Mouse (Mus musculus) embryonic facial prominence, embryonic 10.5 days (tissue): ENCODE data around the gene Tac4. TPM values are rescaled to one million over a fixed set of nuclear protein-coding genes. Genes with fewer than 3 reads are reported as not detected.

Source experiments
- DNase-seq: peaks from one replicate; pipeline ENCODE4 v3.0.0-alpha.2; 2017; ENCODE audit warnings: low spot score
- H3K27ac ChIP-seq: fragments of 300-500 bp; sonication (generic); replicated peaks from 2 replicates; pipeline ENCODE4 v1.5.1; 2016; ENCODE audit warnings: mild to moderate bottlenecking
- H3K27me3 ChIP-seq: fragments of 300-500 bp; sonication (generic); replicated peaks from 2 replicates; pipeline ENCODE4 v1.6.1; 2016; ENCODE audit warnings: low read depth, mild to moderate bottlenecking; ENCODE audit not compliant: poor library complexity, severe bottlenecking
- H3K36me3 ChIP-seq: fragments of 300-500 bp; sonication (generic); replicated peaks from 2 replicates; pipeline ENCODE4 v1.6.1; 2016; ENCODE audit warnings: mild to moderate bottlenecking, moderate library complexity
- H3K4me1 ChIP-seq: fragments of 300-500 bp; sonication (generic); 2 replicates; pipeline ENCODE4 v1.6.1; 2016
- H3K4me3 ChIP-seq: fragments of 300-500 bp; sonication (generic); 2 replicates; pipeline ENCODE4 v1.5.1; 2016; ENCODE audit warnings: mild to moderate bottlenecking, moderate library complexity
- H3K9me3 ChIP-seq: fragments of 300-500 bp; sonication (generic); 2 replicates; pipeline ENCODE4 v1.6.1; 2016; ENCODE audit warnings: mild to moderate bottlenecking
- WGBS: fragments of 180-500 bp; shearing (Covaris S2); methylation state at CpG from one replicate; pipeline ENCODE4 v1.1.7; 2016; 5-methylcytosine and 5-hydroxymethylcytosine counted together
- polyA plus RNA-seq: library from polyadenylated mRNA; unstranded; fragments of >200 nt; fragmentation: Nextera tagmentation; extraction: Ambion mirVana; gene quantifications from 2 replicates; pipeline ENCODE4 v1.2.1, GENCODE M21; 2016

Tac4 gene
- 0.16 TPM in 1 of 2 replicates, not detected in the other for polyA plus RNA-seq

GRCm38 (mm10) chr11:95261178-95261751, at the start of gene Tac4:
TSS of gene Tac4 (plus strand) at chr11:95261529.
- H3K9me3 ChIP-seq = no peaks in the 10 kb centered on the region
- peaks cover 42% of the 10 kb centered on the region for H3K4me1 ChIP-seq
- no peak for DNase-seq
- 66% methylated on average over 5 of the region's 5 CpGs for WGBS
- 0 out of 2 replicates have a peak, but pooled peaks cover 17% of the 10 kb centered on the region for H3K27me3 ChIP-seq
- H3K4me3 ChIP-seq = no peak within 1 kb of the TSS
- no peak within 1 kb of the TSS for H3K27ac ChIP-seq
- peaks cover 6% of the 10 kb centered on the region; the same call in 1 of the 2 replicates for H3K36me3 ChIP-seq

- Histone ChIP-seq H3K27me3 (peaks cover 48% of the 10 kb centered on the region), H3K9me3 (no peaks in the 10 kb centered on the region), H3K27ac (peak overlapping the region; percentile 74), H3K36me3 (no peaks in the 10 kb centered on the region), H3K4me1 (peaks cover 63% of the 10 kb centered on the region), H3K4me3 (peak overlapping the region; percentile 28)
- WGBS = 22% methylated on average over 6 of the region's 6 CpGs
- DNase-seq = peak; percentile 69
These were observed 47.7 kb upstream of the Tac4 start for GRCm38 (mm10) chr11:95213607-95214006.

DNA sequence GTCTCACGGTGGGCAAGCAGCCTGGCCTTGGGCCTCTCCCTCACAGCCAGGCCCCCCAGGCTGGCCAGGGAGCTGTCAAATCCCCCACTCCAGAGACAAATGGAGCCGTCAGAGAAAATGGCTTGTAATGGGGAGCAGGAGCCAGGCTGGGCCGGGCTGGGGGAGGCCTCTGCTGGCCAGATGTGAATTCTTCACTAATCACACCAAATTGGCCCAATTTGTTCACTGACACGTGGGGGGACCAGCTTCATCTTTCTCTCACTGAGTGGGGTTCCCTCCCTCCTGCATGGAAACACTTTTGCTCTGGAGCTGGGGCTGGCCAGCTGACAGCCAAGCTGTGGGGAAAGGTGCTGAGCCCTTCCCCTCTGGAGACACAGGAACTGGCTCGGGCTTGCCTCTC, 47.0 kb upstream of the Tac4 start:
- Histone ChIP-seq H3K4me1 (peaks cover 64% of the 10 kb centered on the region), H3K27me3 (peaks cover 51% of the 10 kb centered on the region), H3K4me3 (peak overlapping the region; percentile 28), H3K9me3 (no peaks in the 10 kb centered on the region), H3K27ac (peak overlapping the region; percentile 74), H3K36me3 (no peaks in the 10 kb centered on the region)
- WGBS = 7% methylated on average over 5 of the region's 5 CpGs
- DNase-seq = peak; percentile 78

GRCm38 (mm10) chr11:95216193-95216592, 45.1 kb upstream of the Tac4 start:
- no peaks in the 10 kb centered on the region for H3K36me3 ChIP-seq
- no peaks in the 10 kb centered on the region for H3K9me3 ChIP-seq
- no peak for DNase-seq
- H3K4me3 ChIP-seq = no peak overlapping the region
- H3K27ac ChIP-seq = no peak overlapping the region
- peaks cover 59% of the 10 kb centered on the region for H3K27me3 ChIP-seq
- peaks cover 48% of the 10 kb centered on the region for H3K4me1 ChIP-seq
- WGBS = 64% methylated on average over 3 of the region's 3 CpGs

DNA sequence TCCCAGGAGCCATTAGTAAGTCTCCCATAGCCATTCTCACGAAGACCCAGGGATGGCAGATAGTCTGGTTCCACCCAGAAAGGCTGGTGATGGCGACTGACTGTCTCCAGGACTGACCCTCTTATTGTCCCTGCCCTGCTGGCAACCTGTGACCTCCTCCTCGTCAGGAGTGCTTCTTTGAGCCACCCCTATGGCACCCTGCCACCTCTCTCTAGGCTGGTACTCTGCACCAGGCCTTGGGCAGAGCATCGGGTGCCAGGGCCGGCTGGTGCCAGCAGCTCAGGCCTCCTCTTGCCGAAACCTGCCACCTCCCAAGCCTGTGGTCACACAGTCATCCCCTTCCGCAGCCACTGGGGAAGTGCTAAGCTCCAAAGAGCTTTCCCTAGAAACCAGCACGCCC, 42.2 kb upstream of the Tac4 start:
- 0 out of 2 replicates have a peak overlapping the region, but pooled peaks have one; percentile 14 for H3K27ac ChIP-seq
- no peaks in the 10 kb centered on the region for H3K36me3 ChIP-seq
- peaks cover 41% of the 10 kb centered on the region for H3K4me1 ChIP-seq
- DNase-seq = no peak
- no peaks in the 10 kb centered on the region for H3K9me3 ChIP-seq
- no peak overlapping the region for H3K4me3 ChIP-seq
- 61% methylated on average over 8 of the region's 8 CpGs for WGBS
- H3K27me3 ChIP-seq = peaks cover 81% of the 10 kb centered on the region

DNA sequence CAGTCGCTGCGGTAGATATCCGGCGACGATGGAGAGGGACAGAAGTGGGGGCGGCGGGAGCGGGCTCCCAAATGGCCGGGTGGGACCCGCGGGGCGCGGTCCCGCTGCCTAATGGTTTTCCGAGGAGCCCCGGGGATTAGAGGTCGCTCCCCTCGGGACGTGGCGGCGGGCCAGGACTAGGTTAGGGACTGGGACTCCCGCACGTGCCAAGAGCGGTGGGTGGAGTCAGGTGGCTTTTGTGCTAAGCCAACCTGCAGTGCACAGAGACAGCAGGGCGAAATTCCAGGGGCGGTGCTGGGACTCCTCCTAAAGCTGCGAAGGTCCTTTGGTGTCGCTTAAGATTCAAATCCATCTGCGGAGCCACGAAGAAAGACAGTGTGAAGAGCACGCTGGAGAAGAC, 37.9 kb upstream of the Tac4 start:
- H3K9me3 ChIP-seq = no peaks in the 10 kb centered on the region
- DNase-seq = peak; percentile 64
- peak overlapping the region; percentile 50 for H3K4me3 ChIP-seq
- H3K4me1 ChIP-seq = peaks cover 57% of the 10 kb centered on the region
- H3K27me3 ChIP-seq = peaks cover 71% of the 10 kb centered on the region
- WGBS = under 1% methylated on average over 31 of the region's 31 CpGs
- peak overlapping the region; percentile 73 for H3K27ac ChIP-seq
- H3K36me3 ChIP-seq = no peaks in the 10 kb centered on the region

DNA sequence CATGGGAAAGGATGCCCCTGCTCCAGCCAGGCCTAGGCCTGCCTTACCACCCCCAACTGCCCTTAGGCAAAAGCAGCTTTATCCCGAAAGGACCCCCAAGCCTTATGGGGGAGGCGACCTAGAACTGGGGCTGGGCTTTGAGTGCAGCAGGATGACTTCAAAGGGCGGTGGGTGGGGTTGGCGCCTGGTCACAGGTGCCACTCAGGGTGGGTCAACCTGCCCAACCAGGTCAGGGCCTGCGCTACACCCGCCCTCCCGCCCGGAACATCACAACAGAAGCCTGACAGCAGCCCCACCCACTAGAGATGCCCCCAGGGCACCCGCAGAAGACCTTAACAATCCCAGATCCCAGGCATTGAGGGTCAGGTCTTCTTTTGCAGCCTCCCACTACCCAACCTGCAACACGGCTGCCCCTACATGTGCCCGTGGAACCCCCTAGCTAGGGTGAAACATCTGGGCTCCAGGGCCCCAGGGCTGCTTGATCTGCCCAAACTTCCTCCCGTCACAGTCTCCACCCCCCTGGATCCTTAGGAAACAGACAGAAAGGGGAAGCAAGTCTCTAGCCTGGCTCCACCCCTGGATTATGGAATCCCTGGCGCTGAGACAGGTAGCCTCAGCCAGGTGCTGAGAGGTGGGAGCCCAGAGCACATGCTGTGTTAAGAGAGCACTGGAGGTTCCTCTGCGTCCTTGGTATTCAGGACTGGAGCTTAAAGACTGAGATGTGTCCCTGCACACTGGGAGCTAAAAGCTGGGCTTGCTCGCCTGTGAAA, 37.0 kb upstream of the Tac4 start:
- peak; percentile 52 for DNase-seq
- Histone ChIP-seq H3K4me1 (peaks cover 61% of the 10 kb centered on the region), H3K27ac (peak overlapping the region; percentile 73), H3K4me3 (peak overlapping the region; percentile 50), H3K9me3 (no peaks in the 10 kb centered on the region), H3K27me3 (peaks cover 63% of the 10 kb centered on the region), H3K36me3 (no peaks in the 10 kb centered on the region)
- WGBS = 8% methylated on average over 15 of the region's 15 CpGs

- WGBS = 15% methylated on average over 7 of the region's 7 CpGs
- H3K4me1 ChIP-seq = peaks cover 59% of the 10 kb centered on the region
- H3K4me3 ChIP-seq = peak overlapping the region; percentile 50
- peaks cover 60% of the 10 kb centered on the region for H3K27me3 ChIP-seq
- peak overlapping the region; percentile 73 for H3K27ac ChIP-seq
- no peaks in the 10 kb centered on the region for H3K9me3 ChIP-seq
- H3K36me3 ChIP-seq = no peaks in the 10 kb centered on the region
- peak; percentile 75 for DNase-seq
These were observed 35.9 kb upstream of the Tac4 start for GRCm38 (mm10) chr11:95225448-95225847.

DNA sequence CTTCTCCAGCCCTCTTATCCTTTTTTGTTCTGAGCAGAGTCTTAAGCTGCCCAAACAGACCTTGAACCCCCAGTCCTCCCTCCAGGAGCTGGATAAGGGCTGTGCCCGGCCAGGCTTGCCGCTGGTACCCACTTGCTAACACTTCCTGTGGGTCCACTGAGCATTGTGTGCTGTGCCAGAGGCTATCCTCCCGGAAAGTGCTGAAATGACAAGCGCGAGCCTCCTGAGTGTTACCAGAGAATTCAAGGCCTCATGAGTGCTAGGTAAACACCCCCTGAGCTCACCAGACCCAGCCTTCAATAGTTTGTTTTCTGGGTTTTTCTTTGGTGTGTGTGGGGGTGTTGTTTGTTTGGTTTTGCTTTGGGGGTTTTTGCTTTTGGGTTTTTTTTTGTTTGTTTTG, 33.9 kb upstream of the Tac4 start:
- peaks cover 57% of the 10 kb centered on the region for H3K27me3 ChIP-seq
- DNase-seq = no peak
- no peak overlapping the region for H3K4me3 ChIP-seq
- H3K27ac ChIP-seq = no peak overlapping the region
- H3K36me3 ChIP-seq = no peaks in the 10 kb centered on the region
- WGBS = 45% methylated on average over 5 of the region's 5 CpGs
- no peaks in the 10 kb centered on the region for H3K9me3 ChIP-seq
- H3K4me1 ChIP-seq = peaks cover 72% of the 10 kb centered on the region

DNA sequence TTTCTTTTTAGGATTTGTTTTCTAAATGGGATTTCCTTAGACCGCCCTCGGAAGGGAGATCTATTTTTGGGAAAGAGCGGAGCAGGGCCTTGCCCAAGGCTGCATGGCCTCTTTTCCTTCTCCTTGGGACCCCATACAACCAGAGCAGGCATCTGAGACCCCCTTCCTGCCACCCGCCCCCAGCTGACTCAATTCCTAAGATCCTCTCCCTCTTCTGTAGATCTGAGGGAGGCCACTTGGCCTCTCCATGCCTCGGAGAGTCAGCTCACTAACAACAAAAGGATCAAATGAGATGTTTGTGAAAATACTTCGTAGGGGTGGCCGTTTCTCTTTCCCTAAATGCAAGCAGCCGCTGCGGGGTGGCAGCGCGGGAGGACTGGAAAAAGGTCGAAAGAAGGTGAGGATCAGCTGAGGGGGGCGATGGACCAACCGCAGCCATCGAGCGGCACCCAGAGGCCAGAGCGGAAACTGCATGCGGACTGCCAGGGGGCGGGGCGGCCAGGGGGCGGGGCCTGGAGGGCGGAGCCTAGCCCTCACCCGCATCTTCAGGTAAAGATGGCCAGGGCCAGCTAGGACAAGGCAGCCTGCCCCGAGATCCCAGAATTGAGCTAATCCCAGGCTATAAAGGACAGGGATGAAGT, 29.5 kb upstream of the Tac4 start:
- H3K4me1 ChIP-seq = peaks cover 62% of the 10 kb centered on the region
- peak overlapping the region; percentile 72; the same call in 1 of the 2 replicates for H3K27ac ChIP-seq
- DNase-seq = peak; percentile 92
- WGBS = 9% methylated on average over 24 of the region's 24 CpGs
- peak overlapping the region; percentile 33 for H3K4me3 ChIP-seq
- H3K27me3 ChIP-seq = peaks cover 24% of the 10 kb centered on the region
- no peaks in the 10 kb centered on the region for H3K36me3 ChIP-seq
- no peaks in the 10 kb centered on the region for H3K9me3 ChIP-seq

- Histone ChIP-seq H3K36me3 (no peaks in the 10 kb centered on the region), H3K9me3 (no peaks in the 10 kb centered on the region), H3K27me3 (peaks cover 24% of the 10 kb centered on the region), H3K4me3 (no peak overlapping the region), H3K4me1 (peaks cover 61% of the 10 kb centered on the region), H3K27ac (no peak overlapping the region)
- no peak for DNase-seq
- 34% methylated on average over 6 of the region's 6 CpGs for WGBS
These were observed 29.0 kb upstream of the Tac4 start for GRCm38 (mm10) chr11:95232329-95232696.

DNA sequence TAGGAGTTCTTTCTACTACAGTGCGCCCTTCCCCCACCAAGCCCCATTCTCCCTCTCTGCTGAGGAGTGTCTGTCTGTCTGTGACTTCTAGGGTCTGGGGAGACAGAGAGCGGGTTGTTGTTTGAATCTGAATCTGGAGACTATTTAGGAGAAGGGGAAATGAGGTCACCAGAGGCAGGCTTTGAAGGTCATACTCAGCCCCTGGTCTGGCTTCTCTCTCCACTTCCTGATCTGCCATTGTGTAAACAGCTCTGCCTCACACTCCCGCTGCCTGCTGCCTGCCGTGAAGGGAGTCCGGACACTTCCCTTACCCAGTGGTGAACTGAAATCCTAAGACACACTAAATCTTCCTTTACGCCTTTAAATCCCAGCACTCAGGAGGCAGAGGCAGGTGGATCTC, 22.9 kb upstream of the Tac4 start:
- H3K27ac ChIP-seq = peak overlapping the region; percentile 69
- H3K36me3 ChIP-seq = no peaks in the 10 kb centered on the region
- 50% methylated on average over 6 of the region's 6 CpGs for WGBS
- no peak overlapping the region for H3K4me3 ChIP-seq
- H3K27me3 ChIP-seq = peaks cover 6% of the 10 kb centered on the region; the same call in 1 of the 2 replicates
- peaks cover 75% of the 10 kb centered on the region for H3K4me1 ChIP-seq
- DNase-seq = peak; percentile 58
- no peaks in the 10 kb centered on the region for H3K9me3 ChIP-seq
